Mouse (Mus musculus) lung, embryonic 16.5 days (tissue): Measurements from ENCODE around the gene Stat1. TPM values are rescaled to one million over a fixed set of nuclear protein-coding genes. Genes with fewer than 3 reads are reported as not detected.

Source experiments
- ATAC-seq: fragments of 200-750 bp; cut with Nextera tagmentation; 2 replicates; pipeline ENCODE4 v1.8.0; 2017; ENCODE audit warnings: low read depth, mild to moderate bottlenecking, moderate library complexity
- H3K27ac ChIP-seq: fragments of 300-500 bp; sonication (generic); 2 replicates; pipeline ENCODE4 v1.5.1; 2014; ENCODE audit warnings: mild to moderate bottlenecking, control low read depth, low read length
- H3K27me3 ChIP-seq: fragments of 300-500 bp; sonication (generic); 2 replicates; pipeline ENCODE4 v1.6.1; 2014; ENCODE audit warnings: low read depth, low read length, mixed read lengths; ENCODE audit not compliant: control insufficient read depth, insufficient read depth
- H3K36me3 ChIP-seq: fragments of 300-500 bp; sonication (generic); 2 replicates; pipeline ENCODE4 v1.6.1; 2014; ENCODE audit warnings: low read length; ENCODE audit not compliant: control insufficient read depth, insufficient read depth
- H3K4me1 ChIP-seq: fragments of 300-500 bp; sonication (generic); replicated peaks from 2 replicates; pipeline ENCODE4 v1.6.1; 2014; ENCODE audit warnings: low read length, mixed read lengths; ENCODE audit not compliant: control insufficient read depth, insufficient read depth
- H3K4me2 ChIP-seq: fragments of 300-500 bp; sonication (generic); 2 replicates; pipeline ENCODE4 v1.6.1; 2014; ENCODE audit warnings: low read depth, low read length, control low read depth
- H3K4me3 ChIP-seq: fragments of 300-500 bp; sonication (generic); 2 replicates; pipeline ENCODE4 v1.5.1; 2014; ENCODE audit warnings: mild to moderate bottlenecking, low read length, control low read depth
- H3K9ac ChIP-seq: fragments of 300-500 bp; sonication (generic); 2 replicates; pipeline ENCODE4 v1.6.1; 2014; ENCODE audit warnings: low read length, control low read depth
- H3K9me3 ChIP-seq: fragments of 300-500 bp; sonication (generic); 2 replicates; pipeline ENCODE4 v1.6.1; 2016; ENCODE audit warnings: low read length; ENCODE audit not compliant: control insufficient read depth
- WGBS: fragments of 180-500 bp; shearing (Covaris S2); extraction: QIAGEN DNeasy Blood & Tissue Kit; methylation state at CpG from one replicate; pipeline ENCODE4 v1.1.7; 2014; 5-methylcytosine and 5-hydroxymethylcytosine counted together
- polyA plus RNA-seq: library from polyadenylated mRNA; unstranded; fragments of >200 nt; fragmentation: Nextera tagmentation; extraction: Ambion mirVana; gene quantifications from 2 replicates; pipeline ENCODE4 v1.2.1, GENCODE M21; 2015

Stat1 gene
- polyA plus RNA-seq, 1 experiment from 2014 or later = 24.9 TPM

- no peak overlapping the region for H3K4me2 ChIP-seq
- no peak overlapping the region for H3K9ac ChIP-seq
- H3K4me1 ChIP-seq = peaks cover 10% of the 10 kb centered on the region
- 80% methylated on average over 3 of the region's 3 CpGs for WGBS
- H3K36me3 ChIP-seq = no peaks in the 10 kb centered on the region
- H3K27me3 ChIP-seq = no peaks in the 10 kb centered on the region
- no peak overlapping the region for H3K27ac ChIP-seq
- no peak overlapping the region for H3K4me3 ChIP-seq
- no peaks in the 10 kb centered on the region for H3K9me3 ChIP-seq
- ATAC-seq = no peak
These were observed 1.8 kb downstream of the Stat1 start for GRCm38 (mm10) chr1:52121052-52121451.

- Histone ChIP-seq H3K36me3 (peaks cover 6% of the 10 kb centered on the region), H3K4me1 (peaks cover 6% of the 10 kb centered on the region), H3K4me2 (no peak overlapping the region), H3K4me3 (no peak overlapping the region), H3K9me3 (no peaks in the 10 kb centered on the region), H3K9ac (no peak overlapping the region), H3K27ac (no peak overlapping the region), H3K27me3 (no peaks in the 10 kb centered on the region)
- 75% methylated on average over 3 of the region's 3 CpGs for WGBS
- no peak for ATAC-seq
These were observed 5.6 kb downstream of the Stat1 start for GRCm38 (mm10) chr1:52124818-52125217.

DNA sequence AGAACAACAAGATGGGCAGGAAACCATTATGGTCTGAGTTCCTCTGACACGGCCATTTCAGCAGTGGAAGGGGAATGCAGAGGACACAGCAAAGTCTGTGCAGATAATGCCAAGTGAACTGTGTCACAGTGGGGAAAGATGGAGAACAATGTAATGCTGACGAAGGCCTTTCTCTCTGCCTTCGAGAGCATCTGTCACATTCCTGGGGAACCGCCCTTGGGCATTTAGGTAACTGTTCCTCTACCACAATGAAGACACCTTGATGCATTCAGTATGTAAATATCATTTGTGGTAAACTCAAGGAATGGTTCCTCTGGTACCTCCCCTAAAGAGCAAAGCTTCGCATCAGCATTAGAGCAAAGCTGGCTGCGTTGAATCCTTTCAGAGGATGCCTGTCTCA is 8.1 kb downstream of the Stat1 start:
- Histone ChIP-seq H3K27ac (no peak overlapping the region), H3K27me3 (no peaks in the 10 kb centered on the region), H3K9ac (no peak overlapping the region), H3K4me2 (no peak overlapping the region), H3K9me3 (no peaks in the 10 kb centered on the region), H3K36me3 (peaks cover 6% of the 10 kb centered on the region), H3K4me1 (no peaks in the 10 kb centered on the region), H3K4me3 (no peak overlapping the region)
- 90% methylated on average over 6 of the region's 6 CpGs for WGBS
- no peak for ATAC-seq

GRCm38 (mm10) chr1:52129794-52130193 is 10.6 kb downstream of the Stat1 start:
- H3K4me2 ChIP-seq = no peak overlapping the region
- H3K9me3 ChIP-seq = no peaks in the 10 kb centered on the region
- H3K4me1 ChIP-seq = no peaks in the 10 kb centered on the region
- no peak overlapping the region for H3K27ac ChIP-seq
- no peak overlapping the region for H3K9ac ChIP-seq
- no peaks in the 10 kb centered on the region for H3K27me3 ChIP-seq
- no peak overlapping the region for H3K4me3 ChIP-seq
- H3K36me3 ChIP-seq = peaks cover 6% of the 10 kb centered on the region
- ATAC-seq = no peak
- WGBS = 51% methylated on average over 6 of the region's 6 CpGs

GRCm38 (mm10) chr1:52131787-52132377 is 12.6 kb downstream of the Stat1 start:
- no peak for ATAC-seq
- H3K9ac ChIP-seq = no peak overlapping the region
- no peaks in the 10 kb centered on the region for H3K9me3 ChIP-seq
- 71% methylated on average over 11 of the region's 11 CpGs for WGBS
- no peaks in the 10 kb centered on the region for H3K4me1 ChIP-seq
- H3K4me3 ChIP-seq = no peak overlapping the region
- no peak overlapping the region for H3K27ac ChIP-seq
- no peaks in the 10 kb centered on the region for H3K27me3 ChIP-seq
- peaks cover 8% of the 10 kb centered on the region; the same call in 1 of the 2 replicates for H3K36me3 ChIP-seq
- H3K4me2 ChIP-seq = no peak overlapping the region

DNA sequence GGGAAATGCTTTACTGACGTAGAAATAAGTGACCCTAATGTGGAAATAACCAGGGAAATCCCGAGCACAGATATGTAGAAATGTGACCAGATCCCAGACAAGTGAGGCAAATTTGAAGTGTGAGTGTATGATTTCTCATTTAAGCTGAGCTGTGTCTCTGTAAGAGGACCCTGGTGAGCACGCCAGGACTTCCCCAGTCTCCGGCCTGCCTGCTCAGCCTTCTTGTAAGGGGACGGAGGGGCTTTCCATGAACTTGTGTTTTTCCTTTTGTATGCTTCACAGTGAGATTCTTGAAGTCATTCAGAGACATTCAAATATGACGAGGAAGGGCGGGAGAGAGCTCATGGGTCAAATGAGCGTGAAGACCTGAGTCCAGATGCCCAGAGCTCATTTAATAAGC is 14.0 kb downstream of the Stat1 start:
- ATAC-seq = no peak
- 89% methylated on average over 8 of the region's 8 CpGs for WGBS
- Histone ChIP-seq H3K9me3 (no peaks in the 10 kb centered on the region), H3K27ac (no peak overlapping the region), H3K36me3 (0 out of 2 replicates have a peak, but pooled peaks cover 5% of the 10 kb centered on the region), H3K4me2 (no peak overlapping the region), H3K4me3 (no peak overlapping the region), H3K4me1 (no peaks in the 10 kb centered on the region), H3K9ac (no peak overlapping the region), H3K27me3 (no peaks in the 10 kb centered on the region)

DNA sequence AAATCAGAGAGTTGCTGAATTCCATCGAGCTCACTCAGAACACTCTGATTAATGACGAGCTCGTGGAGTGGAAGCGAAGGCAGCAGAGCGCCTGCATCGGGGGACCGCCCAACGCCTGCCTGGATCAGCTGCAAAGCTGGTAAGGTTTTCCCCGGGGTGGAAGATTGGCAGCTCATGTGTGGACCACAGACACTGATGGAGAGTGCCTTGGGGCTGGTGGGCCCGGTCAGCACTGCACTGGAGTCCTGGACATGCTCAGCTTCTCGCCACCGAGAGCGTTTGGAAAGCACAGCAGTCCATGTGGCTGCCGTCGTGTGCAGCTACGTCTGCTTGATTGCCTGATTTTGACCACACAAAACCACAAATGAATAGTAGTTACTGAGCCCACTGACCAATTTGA is 18.1 kb downstream of the Stat1 start:
- H3K9ac ChIP-seq = no peak overlapping the region
- ATAC-seq = no peak
- no peaks in the 10 kb centered on the region for H3K4me1 ChIP-seq
- H3K9me3 ChIP-seq = no peaks in the 10 kb centered on the region
- H3K27me3 ChIP-seq = no peaks in the 10 kb centered on the region
- H3K36me3 ChIP-seq = 0 out of 2 replicates have a peak, but pooled peaks cover 5% of the 10 kb centered on the region
- H3K4me3 ChIP-seq = no peak overlapping the region
- 74% methylated on average over 16 of the region's 16 CpGs for WGBS
- H3K27ac ChIP-seq = no peak overlapping the region
- no peak overlapping the region for H3K4me2 ChIP-seq

DNA sequence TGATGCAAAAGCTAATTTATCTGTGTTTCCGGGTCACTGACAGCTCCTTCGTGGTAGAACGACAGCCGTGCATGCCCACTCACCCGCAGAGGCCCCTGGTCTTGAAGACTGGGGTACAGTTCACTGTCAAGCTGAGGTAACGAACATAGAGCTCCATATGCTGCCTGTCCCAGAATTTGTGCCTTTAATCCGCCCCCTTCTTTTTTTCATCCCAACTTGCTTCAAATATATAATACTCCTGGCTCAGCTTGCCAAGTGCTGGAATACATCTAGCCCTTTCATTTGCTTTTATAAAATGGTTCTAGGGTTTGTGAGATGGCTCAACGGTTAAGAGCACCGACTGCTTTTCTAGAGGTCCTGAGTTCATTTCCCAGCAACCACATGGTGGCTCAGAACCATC is 21.3 kb downstream of the Stat1 start:
- no peaks in the 10 kb centered on the region for H3K27me3 ChIP-seq
- H3K36me3 ChIP-seq = peaks cover 6% of the 10 kb centered on the region; the same call in 1 of the 2 replicates
- no peaks in the 10 kb centered on the region for H3K9me3 ChIP-seq
- no peak overlapping the region for H3K4me3 ChIP-seq
- no peak overlapping the region for H3K27ac ChIP-seq
- no peak for ATAC-seq
- 81% methylated on average over 9 of the region's 9 CpGs for WGBS
- no peak overlapping the region for H3K9ac ChIP-seq
- no peaks in the 10 kb centered on the region for H3K4me1 ChIP-seq
- no peak overlapping the region for H3K4me2 ChIP-seq

- H3K4me3 ChIP-seq = no peak overlapping the region
- no peak overlapping the region for H3K4me2 ChIP-seq
- 40% methylated on average over 3 of the region's 3 CpGs for WGBS
- ATAC-seq = no peak
- no peaks in the 10 kb centered on the region for H3K9me3 ChIP-seq
- no peak overlapping the region for H3K9ac ChIP-seq
- H3K36me3 ChIP-seq = peaks cover 2% of the 10 kb centered on the region; the same call in 1 of the 2 replicates
- no peaks in the 10 kb centered on the region for H3K4me1 ChIP-seq
- H3K27me3 ChIP-seq = no peaks in the 10 kb centered on the region
- no peak overlapping the region for H3K27ac ChIP-seq
These were observed 22.2 kb downstream of the Stat1 start for GRCm38 (mm10) chr1:52141482-52141881.

GRCm38 (mm10) chr1:52142117-52142516 is 22.9 kb downstream of the Stat1 start:
- Histone ChIP-seq H3K27me3 (no peaks in the 10 kb centered on the region), H3K4me3 (no peak overlapping the region), H3K9ac (no peak overlapping the region), H3K4me1 (no peaks in the 10 kb centered on the region), H3K36me3 (peaks cover 2% of the 10 kb centered on the region; the same call in 1 of the 2 replicates), H3K9me3 (no peaks in the 10 kb centered on the region), H3K4me2 (no peak overlapping the region), H3K27ac (no peak overlapping the region)
- 65% methylated on average over 4 of the region's 4 CpGs for WGBS
- ATAC-seq = no peak
